Mouse (Mus musculus) ovary, adult 2 months (tissue): ENCODE data around the gene Ropn1. TPM values are rescaled to one million over a fixed set of nuclear protein-coding genes. Genes with fewer than 3 reads are reported as not detected.

Source experiments
- polyA plus RNA-seq: library from polyadenylated mRNA; depleted of rRNA; stranded (reverse); fragments of >200 nt; gene quantifications from 2 replicates; pipeline ENCODE4 v1.2.3, GENCODE M21; 2012; rRNA removed

The Ropn1 gene
- polyA plus RNA-seq: not detected in 2 replicates

GRCm38 (mm10) chr16:34649621-34650020 lies at the start of gene Ropn1:
TSS of gene Ropn1 (plus strand) at chr16:34649921.

GRCm38 (mm10) chr16:34690334-34691144 lies 40.8 kb downstream of the Ropn1 start, which contains the start of gene Ccdc14:
TSS of gene Ccdc14 (plus strand) at chr16:34690616.

Other genes starting within 250 kb of the Ropn1 start
- gene Kalrn, start 76.4 kb upstream of the Ropn1 start, polyA plus RNA-seq: 14.4 and 17.7 TPM in 2 replicates
- gene Ccdc14, start 40.7 kb downstream of the Ropn1 start, polyA plus RNA-seq: 1.9 and 2.3 TPM in 2 replicates
- 382 and 474 TPM in 2 replicates for gene Mylk, start 95.3 kb downstream of the Ropn1 start, polyA plus RNA-seq